Mouse (Mus musculus): Measurements from ENCODE around the gene Palm3. TPM values are rescaled to one million over a fixed set of nuclear protein-coding genes. Genes with fewer than 3 reads are reported as not detected.
A peak's percentile ranks its signal among the peaks of the same experiment; 100 is the strongest.

The Palm3 gene
- polyA plus RNA-seq, 1 experiment from 2014 or later = 2.0 TPM

DNA sequence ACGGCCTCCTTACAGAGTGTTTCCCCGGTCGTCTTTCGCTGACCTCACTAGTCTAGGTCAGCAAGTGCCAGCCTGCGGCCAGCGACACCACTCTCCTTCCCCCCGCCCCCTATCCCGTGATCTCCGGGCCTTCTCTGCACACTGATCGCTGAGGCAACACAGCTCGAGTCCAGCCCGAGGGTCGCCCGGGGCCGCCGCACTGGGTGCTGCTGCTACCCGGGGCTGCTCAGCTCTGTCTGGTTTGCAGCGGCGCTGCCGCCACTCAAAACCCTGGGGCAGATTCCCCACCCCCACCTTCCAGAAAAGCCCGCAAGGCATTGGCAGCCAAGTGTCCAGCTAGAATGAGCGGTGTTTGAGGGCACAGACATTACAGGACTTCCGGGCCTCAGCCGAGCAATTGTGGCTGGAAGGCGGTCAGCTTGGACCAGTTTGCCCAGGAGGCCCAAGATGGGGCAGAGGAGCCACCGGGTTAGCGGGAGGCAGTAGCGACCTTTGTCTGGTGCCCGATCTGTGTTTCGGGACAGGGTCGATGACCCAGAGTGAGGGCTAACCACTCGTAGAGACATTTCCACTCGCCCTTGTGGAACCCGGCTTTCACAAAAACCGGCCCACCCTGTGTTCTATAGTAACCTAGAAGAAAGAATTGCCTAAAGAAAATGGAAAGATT is 8.6 kb upstream of the Palm3 start:
- Histone ChIP-seq H3K4me1 (ENCODE audit: control insufficient read depth, insufficient read depth, low read length) (peaks cover 19% of the 10 kb centered on the region), H3K27ac (ENCODE audit: low read depth, low read length) (no peak overlapping the region), H3K36me3 (ENCODE audit: control insufficient read depth, insufficient read depth, low read length) (no peaks in the 10 kb centered on the region), H3K9me3 (ENCODE audit: control insufficient read depth, low read length) (no peaks in the 10 kb centered on the region), H3K4me2 (peak overlapping the region; percentile 88), H3K27me3 (ENCODE audit: control insufficient read depth, insufficient read depth, low read length) (peaks cover 38% of the 10 kb centered on the region), H3K4me3 (ENCODE audit: low read depth, low read length) (peak overlapping the region; percentile 47), H3K9ac (ENCODE audit: low read length) (peak overlapping the region; percentile 35; the same call in 1 of the 2 replicates)
- ATAC-seq (ENCODE audit: low FRiP score) (peak; percentile 54), DNase-seq (ENCODE audit: low spot score, missing footprints) (peak; percentile 93)
- WGBS = 2% methylated on average over 35 of the region's 35 CpGs

DNA sequence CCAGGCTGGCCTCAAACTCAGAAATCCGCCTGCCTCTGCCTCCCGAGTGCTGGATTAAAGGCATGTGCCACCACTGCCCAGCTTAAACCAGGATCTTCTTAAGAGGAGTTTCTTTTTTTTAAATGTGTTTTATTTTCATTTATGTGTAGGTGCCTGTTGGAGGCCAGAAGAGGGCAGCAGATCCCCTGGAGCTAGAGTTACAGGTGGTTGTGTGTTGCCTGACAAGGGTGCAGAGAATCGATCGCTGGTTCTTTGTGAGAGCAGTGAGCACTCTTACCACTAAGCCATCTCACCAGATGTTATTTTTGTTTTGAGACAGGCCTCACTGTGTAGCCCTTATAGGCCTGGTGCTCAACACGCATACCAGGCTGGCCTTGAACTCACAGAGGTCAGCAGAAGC is 5.4 kb upstream of the Palm3 start:
- no peak overlapping the region for H3K9ac ChIP-seq (ENCODE audit: low read length)
- H3K9me3 ChIP-seq (ENCODE audit: control insufficient read depth, low read length) = no peaks in the 10 kb centered on the region
- peaks cover 28% of the 10 kb centered on the region for H3K27me3 ChIP-seq (ENCODE audit: control insufficient read depth, insufficient read depth, low read length)
- no peak for DNase-seq (ENCODE audit: low spot score, missing footprints)
- no peak overlapping the region for H3K27ac ChIP-seq (ENCODE audit: low read depth, low read length)
- no peak overlapping the region for H3K4me2 ChIP-seq
- peaks cover 16% of the 10 kb centered on the region for H3K4me1 ChIP-seq (ENCODE audit: control insufficient read depth, insufficient read depth, low read length)
- H3K4me3 ChIP-seq (ENCODE audit: low read depth, low read length) = no peak overlapping the region
- no peak for ATAC-seq (ENCODE audit: low FRiP score)
- WGBS = 95% methylated on average over 5 of the region's 5 CpGs
- H3K36me3 ChIP-seq (ENCODE audit: control insufficient read depth, insufficient read depth, low read length) = no peaks in the 10 kb centered on the region

DNA sequence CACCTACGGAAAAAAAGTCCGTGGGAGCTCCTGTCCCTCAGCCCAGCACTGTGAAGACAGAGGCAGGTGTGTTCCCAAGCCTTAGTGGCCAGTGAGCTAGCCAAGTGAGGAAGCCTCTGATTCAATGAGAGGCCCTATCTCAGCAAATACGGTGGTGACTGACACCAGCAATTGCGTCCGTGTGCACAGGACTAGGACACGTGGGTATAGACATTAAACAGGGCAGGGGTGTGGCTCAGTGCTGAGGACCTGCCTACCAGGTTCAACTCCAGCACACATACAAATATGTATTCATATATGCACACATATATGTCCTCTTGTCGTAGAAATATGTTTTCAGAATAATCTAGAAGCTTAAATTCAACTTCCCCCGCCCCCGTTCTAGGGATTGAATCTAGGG is 1.5 kb upstream of the Palm3 start:
- Histone ChIP-seq H3K27ac (ENCODE audit: low read depth, low read length) (no peak overlapping the region), H3K27me3 (ENCODE audit: control insufficient read depth, insufficient read depth, low read length) (peaks cover 5% of the 10 kb centered on the region), H3K9ac (ENCODE audit: low read length) (no peak overlapping the region), H3K4me1 (ENCODE audit: control insufficient read depth, insufficient read depth, low read length) (no peaks in the 10 kb centered on the region), H3K36me3 (ENCODE audit: control insufficient read depth, insufficient read depth, low read length) (no peaks in the 10 kb centered on the region), H3K4me2 (no peak overlapping the region), H3K9me3 (ENCODE audit: control insufficient read depth, low read length) (no peaks in the 10 kb centered on the region), H3K4me3 (ENCODE audit: low read depth, low read length) (no peak overlapping the region)
- DNase-seq (ENCODE audit: low spot score, missing footprints) (no peak), ATAC-seq (ENCODE audit: low FRiP score) (no peak)
- WGBS = 85% methylated on average over 9 of the region's 9 CpGs

DNA sequence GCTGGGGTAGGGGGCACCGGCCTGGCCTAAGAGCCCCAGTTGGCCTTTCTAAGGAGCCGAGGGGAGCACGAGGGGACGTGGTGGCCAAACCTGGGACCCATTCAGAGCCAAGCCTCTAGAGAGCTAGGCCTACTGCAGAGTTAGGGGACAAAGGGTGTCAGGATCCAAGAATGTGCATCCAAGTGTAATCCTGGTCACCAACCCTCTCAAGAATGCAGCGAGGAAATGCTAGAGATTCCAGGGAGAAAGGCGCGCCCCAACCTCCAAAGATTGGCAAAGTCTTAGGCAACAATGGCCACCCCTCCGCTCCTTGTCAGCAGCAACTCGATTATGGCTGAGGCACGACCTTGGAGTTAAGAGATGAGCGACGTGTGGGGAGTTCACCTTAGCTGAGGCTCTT is 298 bp downstream of the Palm3 start:
- WGBS = 32% methylated on average over 12 of the region's 12 CpGs
- no peak overlapping the region for H3K4me2 ChIP-seq
- ATAC-seq (ENCODE audit: low FRiP score) (no peak), DNase-seq (ENCODE audit: low spot score, missing footprints) (no peak)
- H3K36me3 ChIP-seq (ENCODE audit: control insufficient read depth, insufficient read depth, low read length) = no peaks in the 10 kb centered on the region
- H3K27ac ChIP-seq (ENCODE audit: low read depth, low read length) = no peak overlapping the region
- H3K27me3 ChIP-seq (ENCODE audit: control insufficient read depth, insufficient read depth, low read length) = peaks cover 16% of the 10 kb centered on the region
- no peaks in the 10 kb centered on the region for H3K9me3 ChIP-seq (ENCODE audit: control insufficient read depth, low read length)
- H3K4me3 ChIP-seq (ENCODE audit: low read depth, low read length) = no peak overlapping the region
- no peak overlapping the region for H3K9ac ChIP-seq (ENCODE audit: low read length)
- peaks cover 3% of the 10 kb centered on the region; the same call in 1 of the 2 replicates for H3K4me1 ChIP-seq (ENCODE audit: control insufficient read depth, insufficient read depth, low read length)

DNA sequence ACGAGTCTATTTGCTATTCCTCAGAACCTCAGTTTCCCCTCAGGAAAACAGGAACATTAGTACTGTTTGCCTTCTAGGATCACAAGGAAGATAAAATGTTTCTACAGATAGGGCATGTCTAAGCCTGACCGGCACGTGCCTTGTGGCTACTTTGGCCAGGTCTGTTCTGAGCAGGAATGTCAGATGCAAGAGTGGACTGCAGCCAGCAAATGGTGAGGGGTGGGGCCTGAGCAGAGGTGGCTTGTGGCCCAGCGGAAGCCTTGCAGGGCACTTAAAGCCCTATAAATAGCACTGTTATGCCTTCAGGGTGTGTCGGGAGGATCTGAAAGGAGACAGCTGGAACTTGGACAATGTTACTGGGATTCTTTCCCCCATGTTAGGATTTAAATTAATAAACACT is 1.8 kb downstream of the Palm3 start:
- DNase-seq (ENCODE audit: low spot score, missing footprints) (no peak), ATAC-seq (ENCODE audit: low FRiP score) (no peak)
- H3K4me2 ChIP-seq = no peak overlapping the region
- peaks cover 3% of the 10 kb centered on the region; the same call in 1 of the 2 replicates for H3K4me1 ChIP-seq (ENCODE audit: control insufficient read depth, insufficient read depth, low read length)
- H3K9ac ChIP-seq (ENCODE audit: low read length) = no peak overlapping the region
- no peaks in the 10 kb centered on the region for H3K36me3 ChIP-seq (ENCODE audit: control insufficient read depth, insufficient read depth, low read length)
- peaks cover 28% of the 10 kb centered on the region for H3K27me3 ChIP-seq (ENCODE audit: control insufficient read depth, insufficient read depth, low read length)
- 56% methylated on average over 5 of the region's 5 CpGs for WGBS
- no peak overlapping the region for H3K4me3 ChIP-seq (ENCODE audit: low read depth, low read length)
- H3K9me3 ChIP-seq (ENCODE audit: control insufficient read depth, low read length) = no peaks in the 10 kb centered on the region
- H3K27ac ChIP-seq (ENCODE audit: low read depth, low read length) = no peak overlapping the region

DNA sequence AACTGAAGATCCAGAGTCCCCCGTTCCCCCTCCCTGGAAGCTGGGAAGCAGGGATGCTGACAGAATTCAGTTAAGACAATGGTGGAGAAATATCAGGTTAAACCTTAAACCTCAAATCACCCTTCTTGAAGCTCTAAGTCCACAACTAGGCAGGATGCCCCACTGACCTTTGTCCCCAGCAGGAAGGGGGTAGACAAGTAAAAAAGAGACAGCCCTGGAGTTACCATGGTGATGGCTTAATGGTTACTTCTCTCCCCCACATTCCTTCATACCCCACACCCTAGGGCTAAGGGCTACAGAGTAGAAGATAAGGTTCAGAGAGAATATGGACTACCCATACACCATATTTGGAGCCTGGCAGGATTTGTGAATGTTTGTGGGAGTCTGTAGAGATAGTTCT is 2.4 kb downstream of the Palm3 start:
- no peaks in the 10 kb centered on the region for H3K36me3 ChIP-seq (ENCODE audit: control insufficient read depth, insufficient read depth, low read length)
- H3K27me3 ChIP-seq (ENCODE audit: control insufficient read depth, insufficient read depth, low read length) = peaks cover 33% of the 10 kb centered on the region
- no peak overlapping the region for H3K4me3 ChIP-seq (ENCODE audit: low read depth, low read length)
- H3K4me2 ChIP-seq = no peak overlapping the region
- no peak overlapping the region for H3K27ac ChIP-seq (ENCODE audit: low read depth, low read length)
- ATAC-seq (ENCODE audit: low FRiP score) (no peak), DNase-seq (ENCODE audit: low spot score, missing footprints) (no peak)
- peaks cover 3% of the 10 kb centered on the region; the same call in 1 of the 2 replicates for H3K4me1 ChIP-seq (ENCODE audit: control insufficient read depth, insufficient read depth, low read length)
- H3K9me3 ChIP-seq (ENCODE audit: control insufficient read depth, low read length) = no peaks in the 10 kb centered on the region
- H3K9ac ChIP-seq (ENCODE audit: low read length) = no peak overlapping the region
- WGBS = 67% methylated on average over 1 of the region's 1 CpGs

DNA sequence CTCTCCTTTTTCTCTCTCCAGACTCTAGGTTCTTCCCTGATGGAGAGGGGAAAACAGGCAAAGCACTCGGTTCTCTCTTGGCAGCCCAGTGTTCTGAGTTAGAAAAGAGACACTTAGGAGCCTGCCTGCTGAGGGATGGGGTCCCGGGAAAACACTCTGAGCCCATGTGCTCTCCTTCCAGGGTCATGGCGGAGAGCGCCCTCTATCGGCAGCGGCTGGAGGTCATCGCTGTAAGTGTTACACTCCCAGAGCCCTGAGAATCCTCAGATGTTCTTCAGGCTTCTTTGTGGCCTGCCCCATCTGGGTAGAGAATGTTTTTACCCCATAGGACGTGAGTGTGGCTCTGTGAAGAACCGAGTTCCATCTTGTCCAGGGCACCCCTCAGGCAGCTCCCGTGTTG is 2.9 kb downstream of the Palm3 start:
- H3K4me1 ChIP-seq (ENCODE audit: control insufficient read depth, insufficient read depth, low read length) = peaks cover 3% of the 10 kb centered on the region; the same call in 1 of the 2 replicates
- H3K27me3 ChIP-seq (ENCODE audit: control insufficient read depth, insufficient read depth, low read length) = peaks cover 33% of the 10 kb centered on the region
- WGBS = 12% methylated on average over 10 of the region's 10 CpGs
- H3K27ac ChIP-seq (ENCODE audit: low read depth, low read length) = no peak overlapping the region
- no peaks in the 10 kb centered on the region for H3K36me3 ChIP-seq (ENCODE audit: control insufficient read depth, insufficient read depth, low read length)
- ATAC-seq (ENCODE audit: low FRiP score) = no peak
- H3K9me3 ChIP-seq (ENCODE audit: control insufficient read depth, low read length) = no peaks in the 10 kb centered on the region
- peak; percentile 96 for DNase-seq (ENCODE audit: low spot score, missing footprints)
- H3K4me3 ChIP-seq (ENCODE audit: low read depth, low read length) = no peak overlapping the region
- no peak overlapping the region for H3K9ac ChIP-seq (ENCODE audit: low read length)
- no peak overlapping the region for H3K4me2 ChIP-seq

DNA sequence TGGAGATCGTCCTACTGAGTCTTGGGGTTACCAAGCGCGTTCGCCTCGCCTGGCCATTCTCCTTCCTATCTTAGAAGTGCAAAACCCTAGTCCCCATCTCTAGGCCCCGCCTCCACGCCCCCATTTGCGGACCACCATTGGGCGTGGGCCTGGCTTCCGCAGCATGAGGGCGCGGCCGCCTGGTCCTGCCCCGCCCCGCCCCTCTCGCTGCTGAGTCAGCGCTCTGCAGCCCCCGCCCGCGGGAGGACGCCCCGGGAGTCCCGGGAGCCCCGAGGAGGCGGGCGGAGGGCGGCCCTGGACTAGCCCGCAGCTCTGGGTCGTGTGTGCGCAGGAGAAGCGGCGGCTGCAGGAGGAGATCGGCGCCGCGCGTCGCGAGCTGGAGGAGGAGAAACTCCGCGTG is 4.6 kb downstream of the Palm3 start:
- peak; percentile 86 for ATAC-seq (ENCODE audit: low FRiP score)
- Histone ChIP-seq H3K9me3 (ENCODE audit: control insufficient read depth, low read length) (no peaks in the 10 kb centered on the region), H3K9ac (ENCODE audit: low read length) (peak overlapping the region; percentile 58), H3K4me1 (ENCODE audit: control insufficient read depth, insufficient read depth, low read length) (peaks cover 3% of the 10 kb centered on the region; the same call in 1 of the 2 replicates), H3K4me2 (peak overlapping the region; percentile 87), H3K36me3 (ENCODE audit: control insufficient read depth, insufficient read depth, low read length) (no peaks in the 10 kb centered on the region), H3K27ac (ENCODE audit: low read depth, low read length) (no peak overlapping the region), H3K27me3 (ENCODE audit: control insufficient read depth, insufficient read depth, low read length) (peaks cover 33% of the 10 kb centered on the region), H3K4me3 (ENCODE audit: low read depth, low read length) (peak overlapping the region; percentile 48)
- peak; percentile 95 for DNase-seq (ENCODE audit: low spot score, missing footprints)
- 1% methylated on average over 41 of the region's 41 CpGs for WGBS

DNA sequence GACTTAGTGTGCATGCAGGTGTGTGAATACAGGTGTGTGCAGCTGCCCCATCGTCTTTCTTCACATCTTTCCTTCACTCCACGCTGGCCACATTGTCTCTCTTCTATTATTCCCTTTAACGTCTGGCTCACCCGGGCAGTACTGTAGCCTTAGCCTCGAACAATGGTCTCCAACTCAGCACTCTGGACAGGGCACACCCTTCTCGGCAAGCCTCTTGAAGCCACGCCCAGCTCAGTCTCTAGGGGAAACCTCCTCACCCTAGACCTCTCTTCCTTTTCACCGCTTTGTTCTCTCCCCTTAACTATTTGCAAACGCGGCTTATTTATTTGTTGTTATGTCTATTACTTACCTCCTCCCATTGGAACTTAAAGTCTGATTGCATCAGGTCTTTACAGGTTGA is 6.2 kb downstream of the Palm3 start:
- Histone ChIP-seq H3K9me3 (ENCODE audit: control insufficient read depth, low read length) (no peaks in the 10 kb centered on the region), H3K27me3 (ENCODE audit: control insufficient read depth, insufficient read depth, low read length) (peaks cover 28% of the 10 kb centered on the region), H3K27ac (ENCODE audit: low read depth, low read length) (no peak overlapping the region), H3K4me2 (no peak overlapping the region), H3K4me3 (ENCODE audit: low read depth, low read length) (no peak overlapping the region), H3K9ac (ENCODE audit: low read length) (no peak overlapping the region; the same call in 1 of the 2 replicates), H3K36me3 (ENCODE audit: control insufficient read depth, insufficient read depth, low read length) (no peaks in the 10 kb centered on the region), H3K4me1 (ENCODE audit: control insufficient read depth, insufficient read depth, low read length) (peaks cover 3% of the 10 kb centered on the region; the same call in 1 of the 2 replicates)
- DNase-seq (ENCODE audit: low spot score, missing footprints) (no peak), ATAC-seq (ENCODE audit: low FRiP score) (no peak)
- 13% methylated on average over 10 of the region's 10 CpGs for WGBS

All from midbrain, embryonic 11.5 days (tissue).